Mouse (Mus musculus): ENCODE data around the gene Olfr1465.

Olfr1465 gene

GRCm38 (mm10) chr19:13315441-13315840 is at the start of gene Olfr1465:
Gene Olfr1465, minus strand, starts transcription at chr19:13315541.
- no peak for DNase-seq (ENCODE audit: low spot score in 2 of 2)

- DNase-seq (ENCODE audit: low spot score in 2 of 2) = no peak
Measured at GRCm38 (mm10) chr19:13361936-13362335, 46.6 kb upstream of the Olfr1465 start, which contains the start of gene Olfr1467. Gene Olfr1467, plus strand, starts transcription at chr19:13362236.

DNA sequence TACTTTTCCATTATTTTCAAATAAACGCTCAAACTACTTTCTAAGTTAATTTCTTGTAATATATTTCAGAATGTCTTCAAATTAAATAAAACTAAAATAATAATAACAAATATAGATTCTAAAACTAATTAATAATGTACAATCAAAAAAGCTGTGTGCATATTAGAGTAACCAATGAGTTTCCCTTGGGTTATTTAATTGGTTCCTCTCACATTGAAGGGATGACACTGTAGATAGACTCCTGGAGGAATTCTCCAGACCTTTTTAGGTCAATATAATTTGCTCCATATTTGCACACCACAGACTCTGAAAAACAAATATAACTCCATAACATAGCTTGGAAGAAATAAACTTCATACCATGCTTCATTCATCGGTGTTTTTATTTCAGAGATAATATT is 23.2 kb upstream of the Olfr1465 start, which contains the start of gene Olfr1466:
Gene Olfr1466 (plus strand): TSS at position 301 of the 400 bp plus-strand sequence.
- DNase-seq (ENCODE audit: low spot score in 2 of 2) = no peak
